Mouse (Mus musculus) erythroblast, embryonic 14.5 days (primary cell): ENCODE data around the gene Helt. TPM values are rescaled to one million over a fixed set of nuclear protein-coding genes. Genes with fewer than 3 reads are reported as not detected.

Experiments
- H3K27me3 ChIP-seq: 2 replicates; pipeline ENCODE4 v1.6.1; 2012; ENCODE audit warnings: inconsistent platforms; ENCODE audit not compliant: control insufficient read depth
- H3K36me3 ChIP-seq: 2 replicates; pipeline ENCODE4 v1.6.1; 2012; ENCODE audit warnings: mild to moderate bottlenecking, inconsistent platforms; ENCODE audit not compliant: control insufficient read depth
- H3K4me1 ChIP-seq: 2 replicates; pipeline ENCODE4 v1.6.1; 2012; ENCODE audit warnings: inconsistent platforms; ENCODE audit not compliant: control insufficient read depth
- H3K4me3 ChIP-seq: replicated peaks from 2 replicates; pipeline ENCODE3; 2012; ENCODE audit warnings: moderate library complexity, mild to moderate bottlenecking, inconsistent platforms
- H3K9me3 ChIP-seq: 2 replicates; pipeline ENCODE4 v1.6.1; 2012; ENCODE audit warnings: low read length, inconsistent platforms, mixed read lengths; ENCODE audit not compliant: control insufficient read depth
- GATA1 ChIP-seq: IDR thresholded peaks from 2 replicates; pipeline ENCODE4 v1.6.1; 2012; ENCODE audit warnings: low read length, inconsistent platforms, mixed read lengths
- TAL1 ChIP-seq: IDR thresholded peaks from 3 replicates; pipeline ENCODE4 v1.6.1; 2012; ENCODE audit warnings: low read length, inconsistent platforms, mixed read lengths
- polyA plus RNA-seq: library from polyadenylated mRNA; stranded (reverse); fragments of >175 nt; gene quantifications from 2 replicates; pipeline ENCODE4 v1.2.3, GENCODE M21; 2012

Helt gene
- polyA plus RNA-seq = not detected in 2 replicates

GRCm38 (mm10) chr8:46294181-46294892 lies at the start of gene Helt:
TSS of gene Helt (minus strand) at chr8:46294671.
- H3K4me3 ChIP-seq = no peak within 1 kb of the TSS
- no peaks in the 10 kb centered on the region for H3K9me3 ChIP-seq
- H3K4me1 ChIP-seq = no peaks in the 10 kb centered on the region
- H3K36me3 ChIP-seq = no peaks in the 10 kb centered on the region
- TF ChIP-seq GATA1 (no peak), TAL1 (no peak)
- H3K27me3 ChIP-seq = peaks cover 84% of the 10 kb centered on the region

GRCm38 (mm10) chr8:46342272-46342671 lies 47.8 kb upstream of the Helt start:
- H3K4me3 ChIP-seq = no peak overlapping the region
- H3K27me3 ChIP-seq = no peaks in the 10 kb centered on the region
- TF ChIP-seq TAL1 = no peak
- TF ChIP-seq GATA1 = no peak
- no peaks in the 10 kb centered on the region for H3K36me3 ChIP-seq
- H3K9me3 ChIP-seq = no peaks in the 10 kb centered on the region
- no peaks in the 10 kb centered on the region for H3K4me1 ChIP-seq

- no peaks in the 10 kb centered on the region for H3K27me3 ChIP-seq
- TF ChIP-seq GATA1 (no peak), TAL1 (no peak)
- no peaks in the 10 kb centered on the region for H3K36me3 ChIP-seq
- no peaks in the 10 kb centered on the region for H3K4me1 ChIP-seq
- H3K4me3 ChIP-seq = no peak overlapping the region
- no peaks in the 10 kb centered on the region for H3K9me3 ChIP-seq
These were observed 46.2 kb upstream of the Helt start for GRCm38 (mm10) chr8:46340381-46341273.

- H3K36me3 ChIP-seq = no peaks in the 10 kb centered on the region
- no peak for TF ChIP-seq GATA1
- no peak for TF ChIP-seq TAL1
- no peaks in the 10 kb centered on the region for H3K4me1 ChIP-seq
- H3K27me3 ChIP-seq = no peaks in the 10 kb centered on the region
- no peaks in the 10 kb centered on the region for H3K9me3 ChIP-seq
- H3K4me3 ChIP-seq = no peak overlapping the region
These were observed 44.8 kb upstream of the Helt start for GRCm38 (mm10) chr8:46339317-46339716.

- no peaks in the 10 kb centered on the region for H3K4me1 ChIP-seq
- no peaks in the 10 kb centered on the region for H3K27me3 ChIP-seq
- H3K36me3 ChIP-seq = no peaks in the 10 kb centered on the region
- no peak for TF ChIP-seq GATA1
- no peak for TF ChIP-seq TAL1
- no peak overlapping the region for H3K4me3 ChIP-seq
- no peaks in the 10 kb centered on the region for H3K9me3 ChIP-seq
These were observed 41.9 kb upstream of the Helt start for GRCm38 (mm10) chr8:46336351-46336750.

- no peaks in the 10 kb centered on the region for H3K27me3 ChIP-seq
- no peaks in the 10 kb centered on the region for H3K4me1 ChIP-seq
- no peak for TF ChIP-seq GATA1
- TF ChIP-seq TAL1 = no peak
- no peaks in the 10 kb centered on the region for H3K9me3 ChIP-seq
- H3K4me3 ChIP-seq = no peak overlapping the region
- no peaks in the 10 kb centered on the region for H3K36me3 ChIP-seq
These were observed 38.1 kb upstream of the Helt start for GRCm38 (mm10) chr8:46332389-46333061.

- no peak overlapping the region for H3K4me3 ChIP-seq
- no peak for TF ChIP-seq GATA1
- no peak for TF ChIP-seq TAL1
- no peaks in the 10 kb centered on the region for H3K27me3 ChIP-seq
- H3K4me1 ChIP-seq = no peaks in the 10 kb centered on the region
- H3K36me3 ChIP-seq = no peaks in the 10 kb centered on the region
- 0 out of 2 replicates have a peak, but pooled peaks cover under 1% of the 10 kb centered on the region for H3K9me3 ChIP-seq
These were observed 37.3 kb upstream of the Helt start for GRCm38 (mm10) chr8:46331801-46332200.

GRCm38 (mm10) chr8:46329396-46329795 lies 34.9 kb upstream of the Helt start:
- H3K27me3 ChIP-seq = no peaks in the 10 kb centered on the region
- no peaks in the 10 kb centered on the region for H3K4me1 ChIP-seq
- H3K9me3 ChIP-seq = 0 out of 2 replicates have a peak, but pooled peaks cover 3% of the 10 kb centered on the region
- H3K4me3 ChIP-seq = no peak overlapping the region
- TF ChIP-seq TAL1 (no peak), GATA1 (no peak)
- no peaks in the 10 kb centered on the region for H3K36me3 ChIP-seq

- Histone ChIP-seq H3K4me1 (no peaks in the 10 kb centered on the region), H3K4me3 (no peak overlapping the region), H3K27me3 (no peaks in the 10 kb centered on the region), H3K9me3 (0 out of 2 replicates have a peak, but pooled peaks cover 3% of the 10 kb centered on the region), H3K36me3 (no peaks in the 10 kb centered on the region)
- no peak for TF ChIP-seq TAL1
- TF ChIP-seq GATA1 = no peak
These were observed 32.8 kb upstream of the Helt start for GRCm38 (mm10) chr8:46327284-46327683.
